Mouse (Mus musculus): Measurements from ENCODE around the gene Spata17.

DNA sequence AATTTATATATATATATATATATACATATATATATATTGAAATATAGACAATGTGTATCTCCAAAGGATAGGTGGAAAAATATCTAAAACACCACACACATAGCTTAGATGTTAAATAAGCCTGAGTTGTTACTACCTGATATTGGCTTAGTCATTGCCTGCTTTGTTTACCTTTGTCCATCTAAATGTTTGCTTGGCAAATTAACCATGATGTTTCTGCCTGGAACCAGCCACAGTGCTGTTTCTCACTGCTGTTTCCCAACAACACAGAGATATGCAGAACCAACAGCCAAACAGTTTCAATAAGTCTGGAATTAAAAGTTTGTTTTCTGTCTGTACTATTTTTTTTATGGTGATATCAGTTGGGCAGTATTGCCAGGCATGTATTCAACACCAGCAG is 59.6 kb downstream of the Spata17 start:
- TF ChIP-seq POLR2A (IDR thresholded peaks at IDR 0.05; ENCODE audit: borderline replicate concordance, insufficient read depth, low read length): no peak
- no peak for TF ChIP-seq CTCF (IDR thresholded peaks at IDR 0.05; ENCODE audit: borderline replicate concordance, insufficient read depth, low read depth, low read length)

All from cerebellum, adult 2 months (tissue).